Mouse (Mus musculus) stomach, embryonic 15.5 days (tissue): Measurements from ENCODE around the gene Pgls. TPM values are rescaled to one million over a fixed set of nuclear protein-coding genes. Genes with fewer than 3 reads are reported as not detected.

Source experiments
- ATAC-seq: fragments of 200-750 bp; cut with Nextera tagmentation; 2 replicates; pipeline ENCODE4 v1.8.0; 2017; ENCODE audit warnings: low read depth, moderate number of reproducible peaks, moderate TSS enrichment; ENCODE audit not compliant: insufficient read depth, low FRiP score
- H3K27ac ChIP-seq: fragments of 300-500 bp; sonication (generic); 2 replicates; pipeline ENCODE4 v1.5.1; 2015; ENCODE audit warnings: mild to moderate bottlenecking, inconsistent platforms
- H3K27me3 ChIP-seq: fragments of 300-500 bp; sonication (generic); replicated peaks from 2 replicates; pipeline ENCODE4 v1.6.1; 2015; ENCODE audit warnings: inconsistent platforms
- H3K36me3 ChIP-seq: fragments of 300-500 bp; sonication (generic); 2 replicates; pipeline ENCODE4 v1.6.1; 2015; ENCODE audit warnings: inconsistent platforms
- H3K4me1 ChIP-seq: fragments of 300-500 bp; sonication (generic); 2 replicates; pipeline ENCODE4 v1.6.1; 2015; ENCODE audit warnings: inconsistent platforms
- H3K4me2 ChIP-seq: fragments of 300-500 bp; sonication (generic); 2 replicates; pipeline ENCODE4 v1.6.1; 2015; ENCODE audit warnings: mild to moderate bottlenecking, inconsistent platforms
- H3K4me3 ChIP-seq: fragments of 300-500 bp; sonication (generic); replicated peaks from 2 replicates; pipeline ENCODE4 v1.5.1; 2015; ENCODE audit warnings: inconsistent platforms
- H3K9ac ChIP-seq: fragments of 300-500 bp; sonication (generic); 2 replicates; pipeline ENCODE4 v1.6.1; 2015; ENCODE audit warnings: inconsistent platforms
- H3K9me3 ChIP-seq: fragments of 300-500 bp; sonication (generic); 2 replicates; pipeline ENCODE4 v1.6.1; 2016; ENCODE audit warnings: inconsistent platforms
- WGBS: fragments of 180-500 bp; shearing (Covaris S2); methylation state at CpG from one replicate; pipeline ENCODE4 v1.1.7; 2015; 5-methylcytosine and 5-hydroxymethylcytosine counted together
- polyA plus RNA-seq: library from polyadenylated mRNA; unstranded; fragments of >200 nt; fragmentation: Nextera tagmentation; extraction: Ambion mirVana; gene quantifications from 2 replicates; pipeline ENCODE4 v1.2.1, GENCODE M21; 2015

Gene Pgls
- polyA plus RNA-seq, 1 experiment from 2014 or later, result 243 TPM

GRCm38 (mm10) chr8:71558958-71559690 is 32.9 kb upstream of the Pgls start:
- no peaks in the 10 kb centered on the region for H3K9me3 ChIP-seq
- peak overlapping the region; percentile 48 for H3K4me3 ChIP-seq
- H3K4me1 ChIP-seq, result peaks cover 17% of the 10 kb centered on the region; the same call in 1 of the 2 replicates
- H3K9ac ChIP-seq, result no peak overlapping the region
- ATAC-seq, result peak; percentile 64
- WGBS, result 2% methylated on average over 24 of the region's 24 CpGs
- H3K4me2 ChIP-seq, result peak overlapping the region; percentile 91
- no peaks in the 10 kb centered on the region for H3K36me3 ChIP-seq
- peaks cover 49% of the 10 kb centered on the region for H3K27me3 ChIP-seq
- no peak overlapping the region for H3K27ac ChIP-seq

GRCm38 (mm10) chr8:71560071-71560470 is 31.9 kb upstream of the Pgls start:
- 64% methylated on average over 3 of the region's 3 CpGs for WGBS

GRCm38 (mm10) chr8:71560765-71561164 is 31.2 kb upstream of the Pgls start:
- no peak overlapping the region for H3K27ac ChIP-seq
- WGBS, result 83% methylated on average over 5 of the region's 5 CpGs
- H3K4me2 ChIP-seq, result no peak overlapping the region
- H3K36me3 ChIP-seq, result no peaks in the 10 kb centered on the region
- H3K4me3 ChIP-seq, result no peak overlapping the region
- H3K9ac ChIP-seq, result no peak overlapping the region
- peaks cover 17% of the 10 kb centered on the region; the same call in 1 of the 2 replicates for H3K4me1 ChIP-seq
- H3K27me3 ChIP-seq, result peaks cover 49% of the 10 kb centered on the region
- ATAC-seq, result no peak
- H3K9me3 ChIP-seq, result no peaks in the 10 kb centered on the region

More at GRCm38 (mm10) chr8:71560071-71560470, 31.9 kb upstream of the Pgls start:
- Histone ChIP-seq H3K27me3 (peaks cover 49% of the 10 kb centered on the region), H3K27ac (no peak overlapping the region), H3K9me3 (no peaks in the 10 kb centered on the region), H3K4me1 (peaks cover 17% of the 10 kb centered on the region; the same call in 1 of the 2 replicates), H3K36me3 (no peaks in the 10 kb centered on the region), H3K9ac (no peak overlapping the region), H3K4me2 (no peak overlapping the region), H3K4me3 (no peak overlapping the region)
- ATAC-seq, result no peak

DNA sequence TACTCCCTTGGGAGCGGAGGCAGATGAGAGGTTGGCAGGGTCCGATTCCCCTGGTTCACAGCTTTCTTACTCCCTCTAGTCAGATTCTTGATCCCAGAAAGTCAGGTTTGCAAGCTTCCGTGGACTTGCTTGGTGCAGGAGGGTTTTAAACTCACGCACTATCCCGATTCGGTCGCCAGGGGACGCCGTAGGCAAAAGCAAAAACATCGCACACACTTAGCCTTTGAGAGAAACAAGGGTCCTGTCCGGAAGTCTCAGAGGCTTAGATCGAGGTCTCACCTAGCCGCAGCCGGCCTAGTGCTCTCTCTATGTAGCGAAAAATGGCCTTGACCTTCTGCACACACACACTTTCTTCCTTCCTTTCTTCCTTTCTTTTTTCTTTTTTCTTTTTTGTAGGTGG is 30.6 kb upstream of the Pgls start:
- H3K27ac ChIP-seq, result no peak overlapping the region
- H3K4me3 ChIP-seq, result no peak overlapping the region
- WGBS, result 4% methylated on average over 15 of the region's 15 CpGs
- H3K27me3 ChIP-seq, result peaks cover 49% of the 10 kb centered on the region
- no peaks in the 10 kb centered on the region for H3K36me3 ChIP-seq
- no peak; the same call in 1 of the 2 replicates for ATAC-seq
- H3K4me2 ChIP-seq, result no peak overlapping the region
- H3K9ac ChIP-seq, result no peak overlapping the region
- no peaks in the 10 kb centered on the region for H3K9me3 ChIP-seq
- peaks cover 17% of the 10 kb centered on the region; the same call in 1 of the 2 replicates for H3K4me1 ChIP-seq

DNA sequence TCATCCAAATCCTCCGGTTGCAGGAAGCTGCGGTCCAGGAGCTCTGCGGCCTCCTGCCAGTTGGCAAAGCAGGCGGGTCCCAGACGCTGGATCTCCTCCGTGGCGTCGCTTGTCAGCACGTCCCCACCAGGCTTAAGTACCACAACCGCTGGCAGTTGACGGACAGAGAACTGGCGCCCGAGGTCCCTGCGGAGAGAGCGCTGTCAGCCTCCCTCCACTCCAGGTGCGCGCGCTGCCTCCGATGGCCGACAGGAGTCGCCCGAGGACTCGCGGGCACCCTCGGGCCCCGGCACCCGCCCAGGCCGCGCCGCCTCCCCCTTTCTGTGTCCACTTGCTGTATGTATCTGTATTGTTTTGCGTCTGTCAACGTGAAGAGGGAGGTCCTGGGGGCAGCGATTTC is 29.2 kb upstream of the Pgls start:
- no peak for ATAC-seq
- no peak overlapping the region for H3K27ac ChIP-seq
- peaks cover 17% of the 10 kb centered on the region; the same call in 1 of the 2 replicates for H3K4me1 ChIP-seq
- H3K4me3 ChIP-seq, result peak overlapping the region; percentile 27
- H3K9ac ChIP-seq, result no peak overlapping the region
- H3K9me3 ChIP-seq, result no peaks in the 10 kb centered on the region
- no peaks in the 10 kb centered on the region for H3K36me3 ChIP-seq
- WGBS, result 1% methylated on average over 33 of the region's 33 CpGs
- H3K4me2 ChIP-seq, result peak overlapping the region; percentile 60
- H3K27me3 ChIP-seq, result peaks cover 38% of the 10 kb centered on the region

GRCm38 (mm10) chr8:71563992-71564391 is 28.0 kb upstream of the Pgls start:
- Histone ChIP-seq H3K4me3 (no peak overlapping the region), H3K4me2 (no peak overlapping the region), H3K9me3 (no peaks in the 10 kb centered on the region), H3K9ac (no peak overlapping the region), H3K4me1 (peaks cover 15% of the 10 kb centered on the region), H3K27ac (no peak overlapping the region), H3K36me3 (no peaks in the 10 kb centered on the region), H3K27me3 (peaks cover 26% of the 10 kb centered on the region)
- no peak for ATAC-seq
- 88% methylated on average over 4 of the region's 4 CpGs for WGBS

DNA sequence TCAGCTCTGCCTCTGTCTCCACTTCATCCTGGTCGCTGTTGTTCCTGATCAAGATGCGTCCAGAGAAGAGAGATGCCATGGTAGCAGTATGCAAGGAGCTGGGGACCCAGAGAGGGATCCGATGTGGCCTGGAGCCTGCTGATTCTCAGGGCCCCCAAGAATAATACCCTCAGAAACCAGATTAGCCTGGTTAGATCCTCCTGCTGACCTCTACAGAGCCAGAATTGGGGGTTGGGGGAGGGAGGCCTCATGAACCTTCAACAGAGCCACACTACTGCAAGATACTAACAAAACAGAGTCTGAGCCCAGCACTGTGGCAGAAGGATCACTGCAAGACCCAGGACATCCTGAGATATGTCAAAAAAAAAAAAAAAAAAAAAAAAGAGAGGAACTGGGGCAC is 25.5 kb upstream of the Pgls start, which contains the start of gene Nxnl1:
Gene Nxnl1, minus strand, starts transcription at position 101 of the 400 bp plus-strand sequence.
- ATAC-seq, result no peak
- no peak within 1 kb of the TSS for H3K27ac ChIP-seq
- no peak within 1 kb of the TSS for H3K4me3 ChIP-seq
- no peak within 1 kb of the TSS for H3K4me2 ChIP-seq
- no peak within 1 kb of the TSS for H3K9ac ChIP-seq
- H3K36me3 ChIP-seq, result no peaks in the 10 kb centered on the region
- H3K4me1 ChIP-seq, result peaks cover 26% of the 10 kb centered on the region
- H3K27me3 ChIP-seq, result peaks cover 9% of the 10 kb centered on the region; the same call in 1 of the 2 replicates
- H3K9me3 ChIP-seq, result no peaks in the 10 kb centered on the region
- WGBS, result 73% methylated on average over 3 of the region's 3 CpGs

- WGBS, result 73% methylated on average over 7 of the region's 7 CpGs
- H3K27ac ChIP-seq, result no peak overlapping the region
- ATAC-seq, result no peak
Measured at GRCm38 (mm10) chr8:71567587-71567986, 24.4 kb upstream of the Pgls start.

GRCm38 (mm10) chr8:71568387-71568937 is 23.5 kb upstream of the Pgls start, which contains the start of gene Slc27a1:
Gene Slc27a1 (plus strand): TSS chr8:71568882.
- H3K4me1 ChIP-seq, result peaks cover 17% of the 10 kb centered on the region
- H3K9me3 ChIP-seq, result no peaks in the 10 kb centered on the region
- peak within 1 kb of the TSS; percentile 67 for H3K4me3 ChIP-seq
- H3K27me3 ChIP-seq, result no peaks in the 10 kb centered on the region
- WGBS, result 21% methylated on average over 13 of the region's 13 CpGs
- H3K27ac ChIP-seq, result peak within 1 kb of the TSS; percentile 94
- H3K4me2 ChIP-seq, result peak within 1 kb of the TSS; percentile 88
- H3K36me3 ChIP-seq, result no peaks in the 10 kb centered on the region
- no peak for ATAC-seq
- H3K9ac ChIP-seq, result peak within 1 kb of the TSS; percentile 10; the same call in 1 of the 2 replicates

More at GRCm38 (mm10) chr8:71567587-71567986, 24.4 kb upstream of the Pgls start:
- Histone ChIP-seq H3K9me3 (no peaks in the 10 kb centered on the region), H3K27me3 (peaks cover 1% of the 10 kb centered on the region; the same call in 1 of the 2 replicates), H3K4me1 (peaks cover 23% of the 10 kb centered on the region), H3K4me2 (no peak overlapping the region), H3K4me3 (no peak overlapping the region), H3K9ac (no peak overlapping the region), H3K36me3 (no peaks in the 10 kb centered on the region)

DNA sequence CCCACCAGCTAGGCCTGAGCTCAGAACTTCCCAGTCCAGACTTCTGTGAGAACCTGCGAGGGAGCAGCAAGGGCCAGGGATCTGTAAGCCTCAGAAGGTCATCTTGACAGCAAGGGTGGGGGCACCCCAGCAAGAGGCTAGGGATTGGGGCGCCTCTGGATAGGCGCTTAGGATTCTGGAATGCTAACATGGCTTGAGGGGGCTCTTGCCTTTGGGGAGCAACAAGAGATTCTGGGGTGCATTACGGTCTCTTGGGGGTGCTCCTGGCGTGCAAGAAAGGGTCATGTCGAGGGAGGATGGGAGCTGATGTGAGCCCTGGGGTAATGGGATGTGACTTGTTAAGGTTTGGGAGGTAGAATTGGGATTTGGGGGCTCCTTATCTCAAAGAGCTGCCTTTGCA is 23.0 kb upstream of the Pgls start:
- peaks cover 17% of the 10 kb centered on the region for H3K4me1 ChIP-seq
- H3K27me3 ChIP-seq, result no peaks in the 10 kb centered on the region
- H3K9ac ChIP-seq, result 0 out of 2 replicates have a peak overlapping the region, but pooled peaks have one; percentile 10
- peak overlapping the region; percentile 88 for H3K4me2 ChIP-seq
- no peaks in the 10 kb centered on the region for H3K9me3 ChIP-seq
- 32% methylated on average over 6 of the region's 6 CpGs for WGBS
- H3K36me3 ChIP-seq, result no peaks in the 10 kb centered on the region
- ATAC-seq, result no peak
- H3K27ac ChIP-seq, result peak overlapping the region; percentile 94
- peak overlapping the region; percentile 67 for H3K4me3 ChIP-seq

DNA sequence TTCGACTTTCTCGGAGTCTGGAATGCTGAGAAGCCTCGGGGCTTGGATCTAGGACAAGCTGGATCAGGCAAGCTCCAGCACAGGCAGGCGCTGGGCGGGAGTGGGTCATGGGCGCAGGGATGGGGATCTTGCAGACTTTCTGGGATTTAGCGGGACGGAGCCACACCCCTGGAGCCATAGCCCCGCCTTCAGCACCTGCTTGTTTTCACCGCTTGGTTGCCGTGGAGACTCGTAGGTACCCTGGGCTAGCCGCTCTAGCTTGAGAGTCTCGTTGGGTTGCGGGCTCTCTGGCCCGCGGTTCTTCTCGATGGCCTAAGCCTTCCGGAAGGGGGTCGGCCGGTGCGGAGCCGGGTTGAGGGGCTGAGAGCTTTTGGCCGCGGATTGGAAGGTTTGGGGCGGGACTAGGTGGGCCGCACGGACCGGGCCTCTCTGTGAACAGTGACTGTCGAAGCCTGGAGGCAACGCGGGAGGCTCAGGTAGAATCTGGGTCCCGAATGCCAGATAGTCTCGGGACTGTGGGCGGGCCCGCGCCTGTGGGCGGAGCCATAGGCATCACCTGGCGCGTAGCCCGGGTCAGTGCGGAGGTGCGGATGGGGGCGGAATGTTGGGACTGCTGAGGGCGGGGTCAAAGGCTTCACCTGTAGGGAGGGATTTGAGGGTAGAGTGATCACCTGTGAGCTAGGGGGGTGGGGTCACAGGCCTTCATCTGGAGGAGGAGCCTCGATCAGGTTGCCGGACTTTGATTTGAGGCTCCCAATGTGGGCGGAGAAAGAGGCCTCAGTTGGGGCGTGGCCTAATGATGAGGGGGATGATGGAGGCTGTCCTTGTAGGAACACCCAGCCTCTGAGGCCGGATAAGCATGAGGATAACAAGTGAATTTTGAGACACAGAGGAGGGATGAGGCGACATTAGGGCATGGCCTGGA is 22.3 kb upstream of the Pgls start:
- peak overlapping the region; percentile 88 for H3K4me2 ChIP-seq
- H3K27ac ChIP-seq, result peak overlapping the region; percentile 94
- ATAC-seq, result peak; percentile 74
- under 1% methylated on average over 51 of the region's 51 CpGs for WGBS
- no peaks in the 10 kb centered on the region for H3K27me3 ChIP-seq
- peak overlapping the region; percentile 10; the same call in 1 of the 2 replicates for H3K9ac ChIP-seq
- H3K4me3 ChIP-seq, result peak overlapping the region; percentile 67
- H3K4me1 ChIP-seq, result peaks cover 17% of the 10 kb centered on the region
- H3K36me3 ChIP-seq, result no peaks in the 10 kb centered on the region
- no peaks in the 10 kb centered on the region for H3K9me3 ChIP-seq
